Mouse (Mus musculus) macrophage (primary cell): ENCODE measurements around the gene Osbpl7. TPM values are rescaled to one million over a fixed set of nuclear protein-coding genes. Genes with fewer than 3 reads are reported as not detected.
A peak's percentile ranks its signal among the peaks of the same experiment; 100 is the strongest.

Source experiments
- H3K27ac ChIP-seq: fragments of 350-480 bp; formaldehyde crosslinking; 2 replicates; pipeline ENCODE4 v1.9.0; 2021
- H3K36me3 ChIP-seq: fragments of 350-480 bp; formaldehyde crosslinking; 2 replicates; pipeline ENCODE4 v1.9.0; 2021; ENCODE audit errors: inconsistent target
- H3K4me3 ChIP-seq: fragments of 350-480 bp; formaldehyde crosslinking; 2 replicates; pipeline ENCODE4 v1.9.0; 2021; ENCODE audit errors: inconsistent target
- H3K79me2 ChIP-seq: fragments of 350-480 bp; formaldehyde crosslinking; 2 replicates; pipeline ENCODE4 v1.9.0; 2021; ENCODE audit errors: inconsistent target
- WGBS: methylation state at CpG from one replicate; pipeline ENCODE4 v1.1.7; 2026; ENCODE audit warnings: inconsistent platforms; ENCODE audit not compliant: missing documents; 5-methylcytosine and 5-hydroxymethylcytosine counted together
- polyA plus RNA-seq: library from polyadenylated mRNA; stranded (reverse); fragments of 250-400 nt; gene quantifications from 3 replicates; pipeline ENCODE4 v1.2.4, GENCODE M21; 2018; ENCODE audit warnings: inconsistent platforms
- total RNA-seq, 78 experiments: library from RNA; depleted of rRNA; stranded (reverse); fragments of 250-400 nt; gene quantifications; 1 replicate in 9 of 78; 2 replicates in 24 of 78; 3 replicates in 43 of 78; 4 replicates in 2 of 78; pipeline ENCODE4 v1.2.4; 2018; ENCODE audit warnings: inconsistent platforms in 56 of 78

Osbpl7 gene
- 10 to 100 TPM; 17.5 to 67.5 (median 41.8) TPM for total RNA-seq (2018; cell fraction: chromatin; rRNA removed)
- 10 to 100 TPM in 8 of 26 experiments, 1 to 10 TPM in 18; 3.3 to 12.6 (median 8.5) TPM for total RNA-seq (2018; cell fraction: cytosol; rRNA removed)
- 10 to 100 TPM in 25 of 26 experiments, 1 to 10 TPM in 1; 8.3 to 35.5 (median 20.1) TPM for total RNA-seq (2018; cell fraction: nucleus; rRNA removed)
- polyA plus RNA-seq, result 6.4 to 9.7 TPM (median 9.5 TPM) in 3 replicates

DNA sequence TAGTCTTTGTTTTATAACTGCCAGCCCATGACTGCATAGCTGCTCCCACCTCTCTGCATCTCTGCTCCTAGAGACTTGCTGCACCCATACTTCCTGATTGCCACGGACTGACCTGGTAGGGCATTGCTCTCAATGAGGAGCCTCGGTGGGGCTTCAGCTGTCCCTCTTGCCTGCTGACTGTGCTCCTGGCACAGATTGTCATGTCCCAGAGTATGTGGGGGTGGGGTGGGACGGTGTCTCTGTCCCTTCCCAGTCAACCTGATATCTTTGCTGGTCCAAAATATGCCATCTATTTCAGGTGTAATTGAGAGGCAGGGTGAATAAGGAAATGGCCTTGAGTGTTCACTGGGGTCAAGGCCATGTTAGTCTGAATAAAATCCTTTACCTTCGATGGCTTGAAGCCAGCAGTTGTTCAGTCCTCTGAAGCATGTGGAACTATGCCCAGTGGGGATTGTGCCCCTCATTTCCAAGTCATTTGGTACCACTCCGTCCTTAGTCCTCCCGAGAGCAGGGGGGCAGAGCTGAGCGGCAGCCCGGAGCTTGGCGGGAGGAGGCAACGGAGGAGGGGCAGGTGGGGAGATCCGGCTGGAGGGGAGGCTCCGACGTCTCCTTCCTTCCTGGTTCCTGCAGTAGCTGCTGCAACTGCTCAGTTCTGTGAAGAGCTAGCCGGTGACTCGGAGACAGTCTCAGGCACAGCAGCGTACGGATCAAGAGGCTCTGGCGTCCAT is at the start of gene Osbpl7:
Gene Osbpl7 (plus strand): TSS at position 413 of the 728 bp plus-strand sequence.
- 5% methylated on average over 18 of the region's 18 CpGs for WGBS
- H3K36me3 ChIP-seq, result peaks cover 28% of the 10 kb centered on the region
- H3K27ac ChIP-seq, result peak within 1 kb of the TSS; percentile 60
- H3K4me3 ChIP-seq, result peak within 1 kb of the TSS; percentile 98
- H3K79me2 ChIP-seq, result peaks cover 15% of the 10 kb centered on the region; the same call in 1 of the 2 replicates

GRCm38 (mm10) chr11:97003170-97003569 is 47.3 kb upstream of the Osbpl7 start:
- H3K4me3 ChIP-seq, result no peak overlapping the region
- no peaks in the 10 kb centered on the region for H3K79me2 ChIP-seq
- WGBS, result 39% methylated on average over 5 of the region's 5 CpGs
- H3K36me3 ChIP-seq, result no peaks in the 10 kb centered on the region
- no peak overlapping the region for H3K27ac ChIP-seq

GRCm38 (mm10) chr11:97007093-97007794 is 43.2 kb upstream of the Osbpl7 start:
- Histone ChIP-seq H3K79me2 (no peaks in the 10 kb centered on the region), H3K4me3 (no peak overlapping the region), H3K27ac (no peak overlapping the region), H3K36me3 (no peaks in the 10 kb centered on the region)
- 78% methylated on average over 9 of the region's 9 CpGs for WGBS

DNA sequence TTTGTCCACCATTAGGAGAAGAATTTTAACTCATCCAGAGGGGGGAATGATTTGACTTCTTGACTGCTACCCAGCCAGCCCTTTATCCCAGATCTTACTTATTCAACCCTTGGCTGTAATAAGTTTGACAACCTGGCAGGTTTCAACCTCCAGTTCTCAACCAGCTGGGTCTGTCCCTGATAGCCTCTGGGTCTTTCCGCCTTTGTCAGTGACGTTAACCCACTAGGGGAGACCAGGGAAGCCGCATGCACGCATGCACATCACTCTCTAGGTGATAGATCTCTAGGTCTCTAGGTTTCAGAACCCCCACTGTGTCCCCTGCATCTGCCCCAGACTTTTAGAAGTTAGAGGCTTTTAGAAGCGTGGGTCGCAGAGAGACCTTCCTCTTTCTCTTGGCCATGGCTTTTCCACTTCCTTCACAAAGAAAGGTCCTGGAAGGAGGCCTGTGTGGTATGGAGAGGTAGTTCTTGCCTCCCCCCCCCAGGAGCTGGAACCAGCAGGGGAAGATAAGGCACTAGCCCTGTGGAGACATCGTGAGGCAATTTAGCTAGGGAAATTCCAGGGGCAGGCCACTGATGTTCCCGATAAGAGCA is 41.1 kb upstream of the Osbpl7 start:
- WGBS, result 58% methylated on average over 8 of the region's 8 CpGs
- Histone ChIP-seq H3K79me2 (no peaks in the 10 kb centered on the region), H3K27ac (no peak overlapping the region), H3K4me3 (no peak overlapping the region), H3K36me3 (no peaks in the 10 kb centered on the region)

DNA sequence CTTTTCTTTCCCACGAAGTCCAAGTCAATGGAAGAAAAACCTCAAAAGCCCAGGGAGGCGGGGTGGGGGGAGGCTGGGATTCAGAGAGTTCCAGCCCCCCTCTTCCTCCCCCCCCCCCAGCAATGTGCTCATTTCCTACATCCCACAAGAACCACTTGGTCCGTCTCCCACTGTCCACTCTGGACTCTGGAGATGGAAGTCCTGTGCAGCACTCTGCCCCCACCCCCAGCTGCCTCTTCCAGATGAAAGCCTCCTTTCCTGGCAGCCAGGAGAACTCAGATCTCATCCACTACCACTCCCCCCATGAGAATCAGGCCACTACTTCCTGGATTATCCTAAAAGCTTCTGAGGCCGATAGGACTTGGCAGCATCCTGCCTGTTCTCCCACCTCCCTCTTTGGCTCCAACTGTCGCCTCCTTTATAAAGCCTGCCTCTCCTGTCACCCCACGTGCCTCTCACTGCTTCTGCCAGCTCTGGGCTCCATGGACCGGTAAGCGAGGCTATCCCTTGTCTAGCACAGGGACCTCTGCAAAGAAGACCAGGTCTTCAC is 37.2 kb upstream of the Osbpl7 start, which contains the start of gene Sp6:
Gene Sp6 (plus strand): TSS at position 274 of the 550 bp plus-strand sequence.
- H3K27ac ChIP-seq, result no peak within 1 kb of the TSS
- no peaks in the 10 kb centered on the region for H3K79me2 ChIP-seq
- no peaks in the 10 kb centered on the region for H3K36me3 ChIP-seq
- H3K4me3 ChIP-seq, result no peak within 1 kb of the TSS
- WGBS, result 69% methylated on average over 8 of the region's 8 CpGs

DNA sequence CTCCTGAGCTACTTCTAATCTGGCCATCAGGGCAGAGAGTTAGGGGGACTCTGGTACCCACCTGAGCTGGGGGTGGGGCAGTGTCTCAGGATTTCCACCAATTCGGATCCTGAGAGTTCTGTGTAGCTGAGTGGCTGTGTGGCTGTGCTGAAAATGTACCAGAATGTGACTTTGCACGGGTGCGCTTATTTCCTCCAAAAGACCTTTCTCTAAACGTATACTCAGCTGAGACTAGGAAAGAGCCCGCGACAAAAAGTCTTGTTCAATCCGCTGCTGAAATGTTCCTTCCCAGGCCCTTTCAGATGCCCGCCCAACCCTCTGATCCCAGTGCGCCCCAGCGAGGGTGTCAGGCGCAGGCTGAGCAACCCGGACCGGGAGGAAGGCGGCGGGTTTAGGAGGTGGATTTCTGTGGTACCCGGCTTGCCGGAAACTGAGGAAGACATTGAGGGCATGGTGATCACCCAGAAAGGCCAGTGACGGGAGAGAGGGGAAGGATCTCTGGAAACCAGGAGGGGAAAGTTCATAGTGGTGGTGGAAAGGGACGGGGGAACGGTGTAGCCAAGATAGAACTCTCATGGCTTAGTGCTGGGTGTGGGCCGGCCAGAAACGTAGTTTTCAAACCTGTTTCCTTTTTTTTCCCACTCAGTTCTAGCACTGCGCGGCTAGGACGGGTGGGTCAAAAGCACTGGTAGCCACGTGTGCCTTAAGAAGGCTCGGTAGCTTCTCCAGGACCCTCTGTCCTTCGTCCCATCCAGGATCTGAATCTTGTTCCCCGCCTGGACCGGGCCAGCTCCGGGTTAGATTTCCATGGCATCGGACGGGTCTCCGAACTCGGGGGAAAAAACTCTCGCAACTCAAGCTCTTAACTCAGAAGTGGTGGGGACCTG is 32.5 kb upstream of the Osbpl7 start:
- Histone ChIP-seq H3K79me2 (no peaks in the 10 kb centered on the region), H3K36me3 (no peaks in the 10 kb centered on the region), H3K27ac (no peak overlapping the region), H3K4me3 (no peak overlapping the region)
- 5% methylated on average over 36 of the region's 36 CpGs for WGBS

- no peaks in the 10 kb centered on the region for H3K79me2 ChIP-seq
- WGBS, result 2% methylated on average over 61 of the region's 68 CpGs
- H3K36me3 ChIP-seq, result no peaks in the 10 kb centered on the region
- H3K4me3 ChIP-seq, result no peak overlapping the region
- no peak overlapping the region for H3K27ac ChIP-seq
Measured at GRCm38 (mm10) chr11:97018583-97019344, 31.7 kb upstream of the Osbpl7 start.

DNA sequence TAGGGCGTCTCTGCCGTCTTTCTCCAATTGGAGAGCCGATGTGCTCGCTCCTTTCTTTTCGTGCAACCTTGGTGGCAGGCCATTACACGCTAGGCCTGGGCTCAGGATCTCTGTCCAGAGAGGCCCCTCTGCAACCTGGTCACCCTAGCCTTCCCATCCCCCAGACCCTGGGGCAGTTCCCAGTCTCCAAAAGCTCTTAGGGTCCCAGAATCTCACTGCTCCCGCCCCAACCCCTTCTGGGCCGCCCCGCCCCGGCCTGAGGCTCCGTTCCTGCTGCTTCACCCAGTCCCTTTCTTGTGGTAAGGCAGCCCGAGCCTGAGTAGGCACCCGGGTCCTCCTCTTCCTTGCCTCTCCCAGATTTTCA is 31.1 kb upstream of the Osbpl7 start:
- Histone ChIP-seq H3K79me2 (no peaks in the 10 kb centered on the region), H3K4me3 (no peak overlapping the region), H3K27ac (no peak overlapping the region), H3K36me3 (no peaks in the 10 kb centered on the region)
- WGBS, result 10% methylated on average over 9 of the region's 13 CpGs

DNA sequence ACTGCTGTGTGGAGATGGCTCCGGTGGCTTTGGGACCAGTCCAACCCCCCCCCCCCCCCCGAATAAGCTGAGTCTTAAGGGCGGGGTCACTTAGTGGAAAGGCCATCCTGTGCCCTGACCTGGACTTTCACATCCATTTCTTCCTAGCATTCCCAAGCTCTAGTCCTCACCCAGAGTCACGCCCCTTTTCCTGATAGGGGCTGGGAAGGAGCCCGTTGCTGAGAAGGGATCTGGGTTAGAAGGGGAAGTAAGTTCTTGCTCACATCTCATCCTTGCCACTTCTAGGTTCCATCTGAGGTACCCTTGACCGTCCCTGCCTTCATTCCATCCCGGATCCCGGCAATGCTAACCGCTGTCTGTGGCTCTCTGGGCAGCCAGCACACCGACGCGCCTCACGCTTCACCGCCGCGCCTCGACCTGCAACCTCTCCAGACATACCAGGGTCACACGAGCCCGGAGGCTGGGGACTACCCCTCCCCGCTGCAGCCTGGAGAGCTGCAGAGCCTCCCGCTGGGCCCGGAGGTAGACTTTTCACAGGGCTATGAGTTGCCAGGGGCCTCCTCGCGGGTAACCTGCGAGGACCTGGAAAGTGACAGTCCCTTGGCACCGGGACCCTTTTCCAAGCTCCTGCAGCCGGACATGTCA is 29.2 kb upstream of the Osbpl7 start:
- 2% methylated on average over 27 of the region's 27 CpGs for WGBS
- H3K36me3 ChIP-seq, result no peaks in the 10 kb centered on the region
- no peak overlapping the region for H3K4me3 ChIP-seq
- no peak overlapping the region for H3K27ac ChIP-seq
- no peaks in the 10 kb centered on the region for H3K79me2 ChIP-seq

- WGBS, result under 1% methylated on average over 50 of the region's 50 CpGs
- H3K27ac ChIP-seq, result no peak overlapping the region
Measured at GRCm38 (mm10) chr11:97021873-97022484, 28.4 kb upstream of the Osbpl7 start.

GRCm38 (mm10) chr11:97024977-97025376 is 25.5 kb upstream of the Osbpl7 start:
- 84% methylated on average over 10 of the region's 10 CpGs for WGBS

More at GRCm38 (mm10) chr11:97021873-97022484, 28.4 kb upstream of the Osbpl7 start:
- no peaks in the 10 kb centered on the region for H3K36me3 ChIP-seq
- H3K4me3 ChIP-seq, result no peak overlapping the region; the same call in 1 of the 2 replicates
- H3K79me2 ChIP-seq, result no peaks in the 10 kb centered on the region

DNA sequence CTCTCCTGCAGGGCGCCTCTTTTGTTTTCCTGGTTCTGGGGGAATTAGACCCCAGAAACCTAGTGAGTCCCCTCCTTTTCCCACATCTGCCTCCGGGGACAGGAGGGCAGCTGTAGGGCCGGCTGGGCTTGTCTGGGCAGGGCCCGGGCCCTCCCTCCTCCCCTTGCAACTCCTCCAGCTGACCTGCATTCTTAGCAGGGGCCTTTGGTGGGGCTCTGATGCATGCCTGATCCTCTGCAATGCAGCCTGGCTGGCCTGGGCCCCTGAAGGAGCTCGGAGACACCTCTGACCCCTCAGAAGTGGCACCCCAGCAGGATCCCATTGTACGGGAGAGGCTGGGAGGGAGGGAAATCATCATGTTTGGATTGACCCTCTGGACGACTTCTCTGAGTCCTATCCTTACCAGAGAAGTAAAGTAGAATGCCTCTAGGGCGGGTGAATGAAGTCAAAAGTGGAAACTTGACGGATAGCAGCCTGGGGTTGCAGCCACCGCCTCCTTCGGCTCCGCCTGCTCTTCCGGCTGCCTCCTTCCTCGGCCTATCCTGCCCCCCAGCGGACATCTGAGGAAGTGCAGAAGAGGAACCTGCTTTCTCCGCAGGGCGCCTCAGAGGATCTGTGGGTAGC is 24.6 kb upstream of the Osbpl7 start:
- no peaks in the 10 kb centered on the region for H3K79me2 ChIP-seq
- WGBS, result 13% methylated on average over 16 of the region's 17 CpGs
- no peak overlapping the region for H3K27ac ChIP-seq
- no peaks in the 10 kb centered on the region for H3K36me3 ChIP-seq
- peak overlapping the region; percentile 11; the same call in 1 of the 2 replicates for H3K4me3 ChIP-seq

More at GRCm38 (mm10) chr11:97024977-97025376, 25.5 kb upstream of the Osbpl7 start:
- H3K79me2 ChIP-seq, result no peaks in the 10 kb centered on the region
- no peak overlapping the region for H3K27ac ChIP-seq
- no peaks in the 10 kb centered on the region for H3K36me3 ChIP-seq
- no peak overlapping the region for H3K4me3 ChIP-seq
